Comparison of ENCODE assay signal across 8 mouse cellular contexts in the genomic region with DNA sequence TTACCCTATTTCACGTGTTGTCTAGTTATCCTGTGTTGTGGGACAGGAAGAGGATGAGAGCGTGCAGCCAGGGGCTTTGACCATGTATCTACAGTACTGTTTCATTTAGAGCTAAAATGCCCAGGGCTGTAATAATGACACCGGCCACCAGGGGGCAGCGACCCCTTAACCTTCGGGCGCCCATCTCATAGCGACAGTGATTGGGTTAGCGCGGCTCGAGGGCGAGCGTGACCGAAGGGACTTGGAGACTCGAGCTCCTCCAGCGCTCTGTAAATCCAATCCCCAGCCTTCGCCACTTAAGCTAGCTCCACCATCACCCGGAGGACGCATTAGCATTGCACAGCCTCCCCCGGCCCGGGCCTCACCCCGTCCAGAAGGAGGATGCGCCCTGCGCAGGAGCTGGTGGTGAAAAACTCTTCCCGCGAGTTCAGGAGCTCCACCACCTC. TPM values are rescaled to one million over a fixed set of nuclear protein-coding genes. Genes with fewer than 3 reads are reported as not detected.
DNase-seq lines count a peak whose midpoint lies in the region; ATAC-seq and TF ChIP-seq lines count a peak whose summit lies in the region.

A gene (plus strand): TSS at position 224 of the 446 bp plus-strand sequence.

- H3K9me3 ChIP-seq in G1E (replicated peaks) = no peaks in the 10 kb centered on the region
- no peaks in the 10 kb centered on the region for H3K9me3 ChIP-seq in forebrain, postnatal 0 days (ENCODE audit: low read length)
- H3K9me3 ChIP-seq in lung, embryonic 15.5 days = no peaks in the 10 kb centered on the region

- H3K9ac ChIP-seq in forebrain, postnatal 0 days = peak within 1 kb of the TSS; percentile 77
- peak within 1 kb of the TSS; percentile 86 for H3K9ac ChIP-seq in lung, embryonic 15.5 days

- peak; percentile 71 for ATAC-seq in G1E (ENCODE audit: extremely low read depth, insufficient number of reproducible peaks, low FRiP score, poor library complexity, severe bottlenecking)
- peak; percentile 88 for ATAC-seq in forebrain, postnatal 0 days
- ATAC-seq in lung, embryonic 15.5 days (ENCODE audit: borderline replicate concordance, extremely low read depth, low FRiP score, low TSS enrichment) = peak; percentile 90

- DNase-seq in G1E (ENCODE audit: low spot score) = peak; percentile 64
- DNase-seq in cerebellum, adult 18-20 months = peak; percentile 90 to 95
- DNase-seq in forebrain, postnatal 0 days = peak; percentile 92
- peak; percentile 94 for DNase-seq in heart, postnatal 4 days
- DNase-seq in layer of hippocampus, adult 8-10 months (ENCODE audit: low spot score in 2 of 2) = peak; percentile 90 to 96
- DNase-seq in ovary, adult 18-20 months (ENCODE audit: low spot score) = peak; percentile 64
- peak; percentile 88 for DNase-seq in thymus, postnatal 0 days (ENCODE audit: low spot score)

- H3K4me3 ChIP-seq in G1E (ENCODE audit: low read depth, low read length) = peak within 1 kb of the TSS; percentile 100
- peak within 1 kb of the TSS; percentile 74 for H3K4me3 ChIP-seq in forebrain, postnatal 0 days (ENCODE audit: low read depth, low read length)
- H3K4me3 ChIP-seq in lung, embryonic 15.5 days = peak within 1 kb of the TSS; percentile 99

- H3K4me2 ChIP-seq in forebrain, postnatal 0 days (ENCODE audit: low read depth) = peak within 1 kb of the TSS; percentile 53
- H3K4me2 ChIP-seq in lung, embryonic 15.5 days = peak within 1 kb of the TSS; percentile 69

- peak within 1 kb of the TSS; percentile 94 for H3K27ac ChIP-seq in forebrain, postnatal 0 days (ENCODE audit: low read depth, low read length)
- H3K27ac ChIP-seq in lung, embryonic 15.5 days = peak within 1 kb of the TSS; percentile 96

- H3K36me3 ChIP-seq in G1E (replicated peaks) = peaks cover 36% of the 10 kb centered on the region
- H3K36me3 ChIP-seq in forebrain, postnatal 0 days (ENCODE audit: insufficient read depth) = peaks cover 23% of the 10 kb centered on the region
- H3K36me3 ChIP-seq in lung, embryonic 15.5 days = peaks cover 20% of the 10 kb centered on the region

- peaks cover 14% of the 10 kb centered on the region for H3K4me1 ChIP-seq in G1E (ENCODE audit: insufficient read depth, low read depth, low read length)
- H3K4me1 ChIP-seq in forebrain, postnatal 0 days (ENCODE audit: insufficient read depth) = 0 out of 2 replicates have a peak, but pooled peaks cover 3% of the 10 kb centered on the region
- H3K4me1 ChIP-seq in lung, embryonic 15.5 days = peaks cover 8% of the 10 kb centered on the region

- H3K27me3 ChIP-seq in G1E (ENCODE audit: insufficient read depth, low read length) = no peaks in the 10 kb centered on the region
- H3K27me3 ChIP-seq in forebrain, postnatal 0 days (ENCODE audit: insufficient read depth, low read length) = no peaks in the 10 kb centered on the region
- H3K27me3 ChIP-seq in lung, embryonic 15.5 days = no peaks in the 10 kb centered on the region

- peak; percentile 70 for TF ChIP-seq CTCF in G1E (IDR thresholded peaks at IDR 0.05; ENCODE audit: low read depth, low read length)
- peak; percentile 88 for TF ChIP-seq CTCF in forebrain, postnatal 0 days (IDR thresholded peaks at IDR 0.05; ENCODE audit: low read depth)

- 0% methylated on average over 25 of the region's 25 CpGs for WGBS in forebrain, postnatal 0 days
- 0% methylated on average over 25 of the region's 25 CpGs for WGBS in lung, embryonic 15.5 days

RNA-seq across cellular contexts. Expression of the gene that starts here (rescaled TPM):
- 23.8 and 24.3 TPM in 2 replicates for total RNA-seq in G1E (2014; fragmentation: Nextera tagmentation)
- 11.9 and 13.4 TPM in 2 replicates for total RNA-seq in G1E (2017)
- polyA plus RNA-seq in G1E (2012) = 3.4 TPM in 2 replicates
- 11.6 and 15.0 TPM in 2 replicates for total RNA-seq in forebrain, postnatal 0 days (2014; rRNA removed)
- polyA plus RNA-seq in forebrain, postnatal 0 days (2015; fragmentation: Nextera tagmentation; extraction: Ambion mirVana) = 11.5 and 13.9 TPM in 2 replicates
- 10 to 100 TPM; 15.5 to 22.4 TPM for total RNA-seq in heart, postnatal 4 days (2021)
- 10 to 100 TPM; 23.6 to 32.6 (median 25.8) TPM for total RNA-seq in layer of hippocampus, adult 8-10 months (2022)
- 15.9 and 16.8 TPM in 2 replicates for polyA plus RNA-seq in lung, embryonic 15.5 days (2015; fragmentation: Nextera tagmentation; extraction: Ambion mirVana)
- polyA plus RNA-seq in thymus, postnatal 0 days (2015; fragmentation: Nextera tagmentation; extraction: Ambion mirVana) = 4.2 and 4.5 TPM in 2 replicates

Comparison
In these comparisons a context has a peak if more than half of its experiments do, and no peak if none do; other contexts are left out.
1. Peak in every context shown above with its lines: DNase-seq, ATAC-seq, H3K4me3 ChIP-seq and H3K27ac ChIP-seq.